Mouse (Mus musculus) layer of hippocampus, postnatal 36 days (tissue): ENCODE data around the gene Rapgef4. TPM values are rescaled to one million over a fixed set of nuclear protein-coding genes. Genes with fewer than 3 reads are reported as not detected.
"Not testable (repeated sequence)": the region's sequence is repeated elsewhere in the genome, so short reads cannot be mapped to it uniquely, and the experiment has no call there.

Experiments
- DNase-seq, 2 experiments: peaks; one replicate each; pipeline ENCODE4 v3.0.0; 2022
- total RNA-seq, 2 experiments: library from RNA; stranded (reverse); gene quantifications; 2 replicates each; pipeline ENCODE4 v1.2.3; 2021

The Rapgef4 gene
- total RNA-seq, 2 experiments from 2014 or later: 339 to 358 TPM

- DNase-seq: no peak
Measured at GRCm38 (mm10) chr2:72029081-72029480, 48.0 kb downstream of the Rapgef4 start.

GRCm38 (mm10) chr2:72029586-72030144, 48.6 kb downstream of the Rapgef4 start:
- no peak for DNase-seq

GRCm38 (mm10) chr2:72031717-72032116, 50.7 kb downstream of the Rapgef4 start:
- no peak for DNase-seq

GRCm38 (mm10) chr2:72035616-72036015, 54.6 kb downstream of the Rapgef4 start:
- peak in 1 of 2 experiments; percentile 38 for DNase-seq

- DNase-seq: no peak
Measured at GRCm38 (mm10) chr2:72037357-72037756, 56.3 kb downstream of the Rapgef4 start.

- peak; percentile 67 to 88 for DNase-seq
Measured at GRCm38 (mm10) chr2:72038235-72038634, 57.2 kb downstream of the Rapgef4 start.

GRCm38 (mm10) chr2:72038651-72039251, 57.7 kb downstream of the Rapgef4 start:
- DNase-seq: peak; percentile 57

GRCm38 (mm10) chr2:72039522-72040045, 58.5 kb downstream of the Rapgef4 start:
- no peak for DNase-seq

GRCm38 (mm10) chr2:72041087-72041486, 60.0 kb downstream of the Rapgef4 start:
- DNase-seq: no peak

GRCm38 (mm10) chr2:72042093-72042492, 61.1 kb downstream of the Rapgef4 start:
- no peak for DNase-seq

- DNase-seq: no peak
Measured at GRCm38 (mm10) chr2:72044191-72044590, 63.2 kb downstream of the Rapgef4 start.

GRCm38 (mm10) chr2:72045024-72045423, 64.0 kb downstream of the Rapgef4 start:
- no peak for DNase-seq

- DNase-seq: no peak
Measured at GRCm38 (mm10) chr2:72045659-72046058, 64.6 kb downstream of the Rapgef4 start.

GRCm38 (mm10) chr2:72050451-72050850, 69.4 kb downstream of the Rapgef4 start:
- no peak for DNase-seq

- DNase-seq: no peak
Measured at GRCm38 (mm10) chr2:72054280-72054679, 73.2 kb downstream of the Rapgef4 start.

- no peak for DNase-seq
Measured at GRCm38 (mm10) chr2:72054736-72055135, 73.7 kb downstream of the Rapgef4 start.

GRCm38 (mm10) chr2:72055476-72055875, 74.4 kb downstream of the Rapgef4 start:
- no peak for DNase-seq

- no peak for DNase-seq
Measured at GRCm38 (mm10) chr2:72056081-72056874, 75.2 kb downstream of the Rapgef4 start.

GRCm38 (mm10) chr2:72062931-72063330, 81.9 kb downstream of the Rapgef4 start:
- no peak for DNase-seq

- DNase-seq: no peak
Measured at GRCm38 (mm10) chr2:72068505-72068904, 87.5 kb downstream of the Rapgef4 start.

- no peak for DNase-seq
Measured at GRCm38 (mm10) chr2:72070086-72070485, 89.0 kb downstream of the Rapgef4 start.

GRCm38 (mm10) chr2:72073121-72073520, 92.1 kb downstream of the Rapgef4 start:
- DNase-seq: not testable (repeated sequence)

- no peak for DNase-seq
Measured at GRCm38 (mm10) chr2:72074999-72075561, 94.0 kb downstream of the Rapgef4 start.
